Mouse (Mus musculus) kidney, embryonic 15.5 days (tissue): ENCODE measurements around the gene Gm5592. TPM values are rescaled to one million over a fixed set of nuclear protein-coding genes. Genes with fewer than 3 reads are reported as not detected.
"Not testable (repeated sequence)": the region's sequence is repeated elsewhere in the genome, so short reads cannot be mapped to it uniquely, and the experiment has no call there.

ENCODE experiments used
- ATAC-seq: fragments of 200-750 bp; cut with Nextera tagmentation; replicated peaks from 2 replicates; pipeline ENCODE4 v1.8.0; 2017; ENCODE audit warnings: moderate TSS enrichment; ENCODE audit not compliant: low FRiP score
- H3K27ac ChIP-seq: fragments of 300-500 bp; sonication (generic); 2 replicates; pipeline ENCODE4 v1.5.1; 2015; ENCODE audit warnings: mild to moderate bottlenecking, inconsistent platforms
- H3K27me3 ChIP-seq: fragments of 300-500 bp; sonication (generic); 2 replicates; pipeline ENCODE4 v1.6.1; 2015; ENCODE audit warnings: inconsistent platforms
- H3K36me3 ChIP-seq: fragments of 300-500 bp; sonication (generic); 2 replicates; pipeline ENCODE4 v1.6.1; 2015; ENCODE audit warnings: inconsistent platforms
- H3K4me1 ChIP-seq: fragments of 300-500 bp; sonication (generic); 2 replicates; pipeline ENCODE4 v1.6.1; 2015; ENCODE audit warnings: inconsistent platforms
- H3K4me2 ChIP-seq: fragments of 300-500 bp; sonication (generic); 2 replicates; pipeline ENCODE4 v1.6.1; 2015; ENCODE audit warnings: moderate library complexity, mild to moderate bottlenecking, inconsistent platforms
- H3K4me3 ChIP-seq: fragments of 300-500 bp; sonication (generic); replicated peaks from 2 replicates; pipeline ENCODE4 v1.5.1; 2015; ENCODE audit warnings: mild to moderate bottlenecking, inconsistent platforms
- H3K9ac ChIP-seq: fragments of 300-500 bp; sonication (generic); 2 replicates; pipeline ENCODE4 v1.6.1; 2015; ENCODE audit warnings: mild to moderate bottlenecking, inconsistent platforms
- H3K9me3 ChIP-seq: fragments of 300-500 bp; sonication (generic); replicated peaks from 2 replicates; pipeline ENCODE4 v1.6.1; 2016; ENCODE audit warnings: inconsistent platforms
- WGBS: fragments of 180-500 bp; shearing (Covaris S2); methylation state at CpG from one replicate; pipeline ENCODE4 v1.1.7; 2015; ENCODE audit warnings: mixed read lengths; 5-methylcytosine and 5-hydroxymethylcytosine counted together
- polyA plus RNA-seq: library from polyadenylated mRNA; unstranded; fragments of >200 nt; fragmentation: Nextera tagmentation; extraction: Ambion mirVana; gene quantifications from 2 replicates; pipeline ENCODE4 v1.2.1, GENCODE M21; 2015

Gene Gm5592
- polyA plus RNA-seq: not detected in 2 replicates

- H3K9ac ChIP-seq, H3K4me2 ChIP-seq, ATAC-seq, H3K36me3 ChIP-seq, H3K9me3 ChIP-seq, H3K4me1 ChIP-seq, H3K27me3 ChIP-seq, H3K4me3 ChIP-seq, H3K27ac ChIP-seq: not testable (repeated sequence)
- WGBS: 90% methylated on average over 4 of the region's 4 CpGs
Measured at GRCm38 (mm10) chr7:41153541-41153940, at the start of gene Gm5592. Gene Gm5592 (plus strand): TSS chr7:41153841.

- not testable (repeated sequence) for H3K4me2 ChIP-seq, H3K4me1 ChIP-seq, H3K9me3 ChIP-seq, H3K9ac ChIP-seq, H3K4me3 ChIP-seq, ATAC-seq, H3K36me3 ChIP-seq, H3K27ac ChIP-seq, H3K27me3 ChIP-seq
- WGBS: 90% methylated on average over 2 of the region's 2 CpGs
Measured at GRCm38 (mm10) chr7:41155806-41156205, 2.2 kb downstream of the Gm5592 start.

DNA sequence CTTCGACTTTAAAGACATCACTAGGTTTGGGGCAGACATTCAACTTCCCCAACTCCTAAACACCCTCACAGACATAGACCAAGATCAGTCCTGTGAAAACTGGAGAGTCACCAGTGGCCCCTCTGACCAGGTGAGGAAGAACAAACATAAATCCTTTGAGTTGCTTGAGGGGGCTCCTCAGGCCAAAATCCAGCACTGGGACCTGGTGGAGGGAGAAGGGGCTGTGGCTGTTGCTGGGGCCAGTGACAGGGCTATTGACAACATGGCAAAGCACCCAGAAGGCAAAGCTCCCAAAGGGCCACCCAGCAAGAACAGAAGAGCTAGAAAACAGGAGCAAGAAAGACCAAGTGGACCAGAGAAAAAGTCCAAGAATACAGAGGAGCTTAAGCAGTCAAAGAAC is 4.2 kb downstream of the Gm5592 start:
- not testable (repeated sequence) for H3K4me1 ChIP-seq, ATAC-seq, H3K36me3 ChIP-seq, H3K4me2 ChIP-seq, H3K27me3 ChIP-seq, H3K9me3 ChIP-seq, H3K4me3 ChIP-seq, H3K9ac ChIP-seq, H3K27ac ChIP-seq
- WGBS: no CpG with 5 or more reads among the region's 1 CpGs

- WGBS: 61% methylated on average over 2 of the region's 2 CpGs
- H3K36me3 ChIP-seq, H3K27me3 ChIP-seq, H3K9me3 ChIP-seq, H3K9ac ChIP-seq, H3K4me3 ChIP-seq, H3K27ac ChIP-seq, H3K4me1 ChIP-seq, ATAC-seq, H3K4me2 ChIP-seq: not testable (repeated sequence)
Measured at GRCm38 (mm10) chr7:41158562-41158961, 4.9 kb downstream of the Gm5592 start.

DNA sequence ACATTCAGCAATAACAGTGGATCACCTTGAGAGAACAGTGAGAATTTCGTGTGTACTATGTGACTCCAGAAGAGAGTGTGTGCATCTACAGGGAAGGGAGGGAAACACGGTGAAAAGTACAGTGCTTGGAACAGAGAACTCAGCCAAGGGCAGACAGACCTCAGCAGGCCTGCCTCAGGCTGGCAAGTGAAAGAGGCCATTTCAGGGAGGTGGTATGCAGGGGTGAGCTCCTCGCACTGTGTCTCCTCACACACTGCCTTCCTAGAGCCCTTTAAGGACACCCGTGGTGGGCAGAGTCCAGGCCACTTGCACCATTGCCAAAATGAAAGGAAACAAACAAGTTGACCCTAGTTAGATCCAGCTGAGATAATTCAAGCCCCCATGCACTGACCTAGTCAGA is 40.0 kb downstream of the Gm5592 start:
- Histone ChIP-seq H3K4me2 (no peak overlapping the region), H3K27me3 (no peaks in the 10 kb centered on the region), H3K9ac (no peak overlapping the region), H3K4me3 (no peak overlapping the region), H3K36me3 (no peaks in the 10 kb centered on the region), H3K4me1 (no peaks in the 10 kb centered on the region), H3K27ac (no peak overlapping the region), H3K9me3 (no peaks in the 10 kb centered on the region)
- no peak for ATAC-seq
- WGBS: 70% methylated on average over 4 of the region's 4 CpGs

Other genes with a start within 250 kb of the Gm5592 start
- gene 4930433I11Rik, start 166.3 kb upstream of the Gm5592 start, polyA plus RNA-seq: not detected in 2 replicates
- gene Gm4884, start 121.1 kb upstream of the Gm5592 start, polyA plus RNA-seq: not detected in 2 replicates
- gene AI987944, start 239.5 kb downstream of the Gm5592 start, polyA plus RNA-seq: 12.2 and 12.3 TPM in 2 replicates